Mouse (Mus musculus): ENCODE measurements around the gene Nr6a1. TPM values are rescaled to one million over a fixed set of nuclear protein-coding genes. Genes with fewer than 3 reads are reported as not detected.

Gene Nr6a1
- polyA plus RNA-seq, 1 experiment from 2014 or later: 0.87 TPM

DNA sequence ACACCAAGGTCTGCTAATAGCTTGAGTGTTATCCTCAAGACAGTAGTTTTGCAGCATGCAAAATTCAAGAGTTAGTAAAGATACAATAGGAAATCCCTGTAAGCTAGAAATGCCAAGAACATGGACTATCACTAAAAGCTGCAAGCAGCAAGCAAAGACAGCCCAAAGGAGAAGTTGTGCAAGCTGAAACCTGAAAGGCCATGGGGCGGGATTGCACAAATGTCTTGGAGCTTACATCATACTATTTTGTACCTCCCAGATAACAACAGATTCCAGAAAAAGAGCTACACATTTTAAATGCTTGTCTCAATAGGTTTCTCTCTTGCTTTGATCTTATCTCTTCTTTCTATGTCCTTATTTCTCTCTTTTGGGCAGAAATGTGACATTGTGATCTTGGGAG is 60.8 kb downstream of the Nr6a1 start:
- no peak overlapping the region for H3K9ac ChIP-seq
- peaks cover 36% of the 10 kb centered on the region for H3K36me3 ChIP-seq
- no peak overlapping the region for H3K27ac ChIP-seq (replicated peaks)
- no peaks in the 10 kb centered on the region for H3K9me3 ChIP-seq
- H3K4me2 ChIP-seq: no peak overlapping the region
- no peak overlapping the region for H3K4me3 ChIP-seq
- no peak for ATAC-seq (ENCODE audit: extremely low read depth, insufficient number of reproducible peaks, low FRiP score, low TSS enrichment)
- no peaks in the 10 kb centered on the region for H3K27me3 ChIP-seq (replicated peaks)
- WGBS: 36% methylated on average over 1 of the region's 1 CpGs
- H3K4me1 ChIP-seq: peaks cover 5% of the 10 kb centered on the region

DNA sequence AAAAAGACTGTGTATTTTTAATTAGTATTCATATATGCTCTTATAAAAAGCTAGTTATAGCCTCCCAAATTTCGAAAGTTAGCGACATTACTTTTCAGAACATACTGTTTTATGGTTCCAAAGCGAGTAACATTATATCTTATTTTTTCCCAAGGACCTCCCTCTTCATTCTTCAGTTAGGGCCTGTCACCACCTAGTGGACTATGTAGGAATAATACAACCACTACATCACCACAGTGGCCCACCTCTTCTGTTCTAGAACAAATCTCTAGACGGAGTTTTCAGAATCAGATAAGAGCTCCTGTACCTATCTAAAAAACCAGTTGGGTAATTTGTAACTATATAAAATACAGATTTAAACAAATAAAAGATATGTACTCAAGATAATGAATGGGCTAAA is 63.5 kb downstream of the Nr6a1 start:
- Histone ChIP-seq H3K9ac (no peak overlapping the region), H3K4me2 (no peak overlapping the region), H3K27me3 (replicated peaks) (no peaks in the 10 kb centered on the region), H3K4me3 (no peak overlapping the region), H3K27ac (replicated peaks) (no peak overlapping the region), H3K36me3 (peaks cover 45% of the 10 kb centered on the region), H3K9me3 (no peaks in the 10 kb centered on the region), H3K4me1 (peaks cover 5% of the 10 kb centered on the region)
- 31% methylated on average over 4 of the region's 4 CpGs for WGBS
- no peak for ATAC-seq (ENCODE audit: extremely low read depth, insufficient number of reproducible peaks, low FRiP score, low TSS enrichment)

DNA sequence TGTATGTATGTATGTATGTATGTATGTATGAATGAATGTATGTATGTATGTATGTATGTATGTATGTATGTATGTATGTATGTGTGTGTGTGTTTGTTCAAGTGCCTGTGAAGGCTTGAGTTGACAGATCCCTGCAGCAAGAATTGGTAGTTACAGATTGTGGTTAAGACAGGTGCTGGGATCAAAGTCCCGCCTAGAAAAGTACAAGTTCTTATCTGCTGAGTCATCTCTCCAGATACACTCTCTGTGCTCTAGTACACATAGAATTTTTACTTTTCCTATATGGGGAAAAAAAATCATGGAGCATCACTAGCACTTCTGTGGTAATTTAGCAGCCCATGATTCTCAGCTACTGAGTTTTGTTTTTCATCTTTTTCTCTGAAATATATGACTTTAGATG is 75.7 kb downstream of the Nr6a1 start:
- H3K27me3 ChIP-seq (replicated peaks): no peaks in the 10 kb centered on the region
- H3K27ac ChIP-seq (replicated peaks): no peak overlapping the region
- peaks cover 3% of the 10 kb centered on the region; the same call in 1 of the 2 replicates for H3K4me1 ChIP-seq
- no peaks in the 10 kb centered on the region for H3K9me3 ChIP-seq
- H3K4me3 ChIP-seq: no peak overlapping the region
- peaks cover 49% of the 10 kb centered on the region for H3K36me3 ChIP-seq
- 62% methylated on average over 1 of the region's 1 CpGs for WGBS
- H3K4me2 ChIP-seq: no peak overlapping the region
- ATAC-seq (ENCODE audit: extremely low read depth, insufficient number of reproducible peaks, low FRiP score, low TSS enrichment): no peak
- no peak overlapping the region for H3K9ac ChIP-seq

DNA sequence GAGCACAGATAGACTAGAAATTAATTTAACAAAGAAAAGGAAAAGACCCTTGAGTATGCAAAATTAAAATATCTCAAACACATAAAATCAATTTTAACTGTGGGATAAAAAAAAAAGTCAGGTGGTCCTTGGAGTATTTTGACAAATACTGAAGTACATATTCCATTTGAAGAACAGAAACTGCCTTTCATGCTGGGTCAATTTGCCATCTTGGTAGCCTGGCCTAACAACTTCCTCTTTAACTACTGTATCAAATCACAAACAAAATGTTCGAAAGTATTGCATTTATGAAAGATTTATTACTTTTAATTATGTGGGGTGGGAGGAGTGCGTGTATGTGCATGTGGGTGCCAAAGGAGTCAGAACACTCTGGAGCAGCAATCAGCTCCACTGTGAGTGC is 81.2 kb downstream of the Nr6a1 start:
- peaks cover 50% of the 10 kb centered on the region for H3K36me3 ChIP-seq
- H3K4me3 ChIP-seq: no peak overlapping the region
- H3K4me1 ChIP-seq: peaks cover 3% of the 10 kb centered on the region; the same call in 1 of the 2 replicates
- ATAC-seq (ENCODE audit: extremely low read depth, insufficient number of reproducible peaks, low FRiP score, low TSS enrichment): no peak
- no peak overlapping the region for H3K27ac ChIP-seq (replicated peaks)
- H3K9ac ChIP-seq: no peak overlapping the region
- no peaks in the 10 kb centered on the region for H3K27me3 ChIP-seq (replicated peaks)
- no peaks in the 10 kb centered on the region for H3K9me3 ChIP-seq
- WGBS: 93% methylated on average over 2 of the region's 2 CpGs
- no peak overlapping the region for H3K4me2 ChIP-seq

DNA sequence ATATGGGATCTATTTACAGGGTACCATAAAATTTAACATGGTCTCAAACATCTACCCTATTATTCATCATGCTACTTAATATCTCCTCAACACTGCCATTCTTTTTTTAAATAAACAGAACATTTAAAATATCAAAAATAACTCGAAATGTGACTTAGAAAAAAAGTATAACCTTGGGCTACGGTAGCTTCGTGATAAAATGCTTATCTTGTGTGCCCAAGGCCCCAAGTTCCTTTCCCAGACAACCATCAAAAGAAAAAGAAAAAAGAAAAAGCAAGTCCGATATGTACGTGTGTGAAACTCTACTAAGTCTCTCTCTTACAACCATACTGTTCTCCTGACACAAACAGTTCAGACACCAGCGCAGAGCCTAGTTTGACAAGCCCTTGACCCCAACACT is 92.0 kb downstream of the Nr6a1 start:
- Histone ChIP-seq H3K4me3 (no peak overlapping the region), H3K27ac (replicated peaks) (no peak overlapping the region), H3K4me2 (no peak overlapping the region), H3K9me3 (no peaks in the 10 kb centered on the region), H3K36me3 (peaks cover 44% of the 10 kb centered on the region), H3K4me1 (0 out of 2 replicates have a peak, but pooled peaks cover 3% of the 10 kb centered on the region), H3K27me3 (replicated peaks) (no peaks in the 10 kb centered on the region), H3K9ac (no peak overlapping the region)
- 69% methylated on average over 6 of the region's 6 CpGs for WGBS
- ATAC-seq (ENCODE audit: extremely low read depth, insufficient number of reproducible peaks, low FRiP score, low TSS enrichment): no peak

DNA sequence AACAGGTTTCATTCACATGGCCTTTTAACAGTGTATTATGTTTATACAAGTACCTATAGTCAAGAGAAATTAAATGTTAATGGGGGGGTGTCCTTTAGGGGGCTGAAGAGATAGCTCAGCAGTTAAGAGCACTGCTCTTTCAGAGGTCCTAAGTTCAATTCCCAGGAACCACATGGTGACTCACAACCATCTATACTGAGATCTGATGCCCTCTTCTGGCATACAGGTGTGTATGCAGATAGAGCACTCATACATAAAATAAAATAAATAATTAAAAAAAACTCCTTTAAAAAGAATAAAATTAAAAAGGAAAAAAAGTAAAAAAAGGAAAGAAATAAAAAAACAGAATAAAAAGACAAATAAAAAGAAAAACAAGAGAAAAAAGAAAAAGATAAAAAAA is 95.5 kb downstream of the Nr6a1 start:
- Histone ChIP-seq H3K27ac (replicated peaks) (no peak overlapping the region), H3K36me3 (peaks cover 26% of the 10 kb centered on the region)

DNA sequence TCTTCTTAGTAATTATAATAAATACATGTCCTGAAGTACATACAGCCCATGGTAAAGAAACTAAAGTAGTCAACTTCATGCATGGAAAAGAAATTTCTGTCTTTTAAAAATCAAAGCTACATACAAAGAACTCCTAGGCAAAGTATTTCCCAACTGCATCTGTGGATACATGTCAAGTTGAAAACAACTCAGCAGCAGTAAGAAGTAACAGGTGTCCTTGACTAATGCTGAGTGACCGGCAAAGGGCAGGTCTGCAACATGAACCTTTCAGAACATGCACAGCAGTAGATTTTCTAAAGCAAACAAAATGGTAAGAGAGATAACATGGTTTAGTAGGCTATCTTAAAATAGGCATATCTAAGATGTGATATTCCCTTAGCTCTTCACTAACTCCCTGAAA is 98.0 kb downstream of the Nr6a1 start:
- Histone ChIP-seq H3K9me3 (no peaks in the 10 kb centered on the region), H3K36me3 (peaks cover 16% of the 10 kb centered on the region; the same call in 1 of the 2 replicates), H3K4me3 (no peak overlapping the region), H3K4me2 (no peak overlapping the region), H3K27ac (replicated peaks) (no peak overlapping the region), H3K4me1 (peaks cover 28% of the 10 kb centered on the region), H3K9ac (no peak overlapping the region), H3K27me3 (replicated peaks) (no peaks in the 10 kb centered on the region)
- 17% methylated on average over 1 of the region's 1 CpGs for WGBS
- ATAC-seq (ENCODE audit: extremely low read depth, insufficient number of reproducible peaks, low FRiP score, low TSS enrichment): no peak

More for the DNA sequence above, 95.5 kb downstream of the Nr6a1 start:
- H3K4me3 ChIP-seq: no peak overlapping the region
- no peaks in the 10 kb centered on the region for H3K27me3 ChIP-seq (replicated peaks)
- H3K4me2 ChIP-seq: no peak overlapping the region
- H3K4me1 ChIP-seq: peaks cover 20% of the 10 kb centered on the region
- H3K9ac ChIP-seq: no peak overlapping the region
- H3K9me3 ChIP-seq: no peaks in the 10 kb centered on the region
- ATAC-seq (ENCODE audit: extremely low read depth, insufficient number of reproducible peaks, low FRiP score, low TSS enrichment): no peak

DNA sequence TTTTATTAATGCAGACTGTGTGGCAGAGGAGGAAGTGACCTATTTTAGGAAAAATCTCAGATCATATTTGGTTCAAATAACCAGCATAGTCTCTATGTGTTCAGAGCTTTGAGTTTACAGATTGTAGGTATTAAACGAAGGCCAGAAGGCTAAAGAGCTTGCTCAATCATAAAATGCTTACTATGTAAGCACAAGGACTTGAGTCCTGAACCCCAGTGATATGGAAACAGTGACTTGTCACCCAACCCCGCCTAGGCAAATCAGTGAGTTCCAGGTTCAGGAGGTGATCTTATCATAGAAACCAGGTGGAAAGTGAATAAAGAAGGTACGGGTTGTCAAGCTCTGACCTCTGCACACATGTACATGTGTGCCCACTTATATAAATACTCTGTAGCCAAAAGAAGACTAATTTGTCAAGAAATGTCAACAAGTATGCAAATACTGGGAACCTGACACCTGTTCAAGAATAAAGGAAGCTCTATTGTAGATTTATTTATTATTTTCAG is 99.6 kb downstream of the Nr6a1 start:
- Histone ChIP-seq H3K27ac (replicated peaks) (no peak overlapping the region), H3K27me3 (replicated peaks) (no peaks in the 10 kb centered on the region), H3K4me1 (peaks cover 25% of the 10 kb centered on the region), H3K36me3 (peaks cover 13% of the 10 kb centered on the region; the same call in 1 of the 2 replicates), H3K4me3 (no peak overlapping the region), H3K4me2 (no peak overlapping the region), H3K9me3 (no peaks in the 10 kb centered on the region), H3K9ac (no peak overlapping the region)
- no peak for ATAC-seq (ENCODE audit: extremely low read depth, insufficient number of reproducible peaks, low FRiP score, low TSS enrichment)
- WGBS: 65% methylated on average over 3 of the region's 3 CpGs

DNA sequence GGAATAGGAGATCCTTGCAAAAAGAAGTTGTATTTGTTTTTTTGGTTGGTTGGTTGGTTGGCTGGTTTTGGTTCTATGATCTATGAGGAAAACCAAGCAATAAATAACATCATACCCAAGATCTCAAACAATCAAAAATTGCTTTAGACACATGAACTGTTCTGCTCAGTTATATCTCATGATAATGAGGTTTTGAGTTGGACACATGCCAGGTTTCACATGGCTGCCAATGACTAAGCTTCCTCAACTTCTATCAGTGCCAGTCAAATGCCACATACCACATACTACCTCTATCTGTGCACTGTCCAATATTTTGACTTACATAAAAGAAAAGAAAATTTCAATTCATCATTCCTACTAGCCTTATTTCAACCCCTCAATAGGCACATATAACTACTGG is 101.3 kb downstream of the Nr6a1 start:
- H3K4me1 ChIP-seq: peaks cover 28% of the 10 kb centered on the region
- no peak overlapping the region for H3K9ac ChIP-seq
- H3K27me3 ChIP-seq (replicated peaks): no peaks in the 10 kb centered on the region
- no peak overlapping the region for H3K4me3 ChIP-seq
- H3K9me3 ChIP-seq: no peaks in the 10 kb centered on the region
- H3K27ac ChIP-seq (replicated peaks): no peak overlapping the region
- peaks cover 6% of the 10 kb centered on the region; the same call in 1 of the 2 replicates for H3K36me3 ChIP-seq
- peak overlapping the region; percentile 46 for H3K4me2 ChIP-seq
- ATAC-seq (ENCODE audit: extremely low read depth, insufficient number of reproducible peaks, low FRiP score, low TSS enrichment): no peak

DNA sequence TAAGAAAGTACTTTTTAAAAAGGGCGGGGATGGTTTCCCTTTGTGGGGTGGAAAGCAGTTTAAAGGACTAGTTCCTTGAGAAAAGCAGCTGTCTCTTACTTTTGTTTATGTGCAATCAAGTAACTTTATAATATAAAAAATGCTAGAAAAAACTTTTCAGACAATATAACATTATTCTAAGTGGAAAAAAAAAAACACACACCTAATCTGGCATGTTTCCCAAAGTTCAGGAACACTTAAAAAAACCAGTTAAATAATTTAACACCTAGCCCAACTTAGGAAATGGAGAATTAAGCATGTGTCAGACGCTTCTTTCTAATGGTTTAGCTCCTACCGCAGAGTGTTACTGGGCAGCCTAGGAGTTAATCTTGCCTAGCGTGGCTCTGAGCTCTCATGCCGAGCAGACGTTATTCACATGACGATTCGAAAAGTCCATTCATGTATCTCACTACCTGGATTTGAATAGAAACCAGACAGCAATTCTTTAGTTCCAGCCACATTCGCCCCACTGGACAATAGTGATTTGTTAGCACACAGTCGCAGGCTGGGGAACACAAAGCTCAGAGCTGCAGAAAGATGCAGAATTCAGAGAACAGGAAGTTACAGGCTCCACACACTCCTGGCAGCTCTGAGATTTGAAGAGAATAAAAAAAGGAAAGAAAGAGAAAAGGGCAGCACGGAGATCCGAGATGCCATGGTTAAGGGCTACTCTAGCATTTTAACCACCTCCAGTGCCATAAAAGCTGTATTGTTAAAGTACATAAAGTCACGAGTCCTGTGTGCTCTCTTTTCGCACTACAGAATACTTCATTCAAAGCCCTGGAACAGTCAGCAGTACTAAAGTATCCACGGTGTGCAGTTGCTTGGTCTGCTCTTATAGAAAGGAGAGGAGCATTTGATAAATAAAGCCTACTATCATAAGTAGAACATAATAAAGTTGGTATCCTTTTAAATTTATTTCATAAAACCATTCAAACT is 102.4 kb downstream of the Nr6a1 start:
- H3K36me3 ChIP-seq: no peaks in the 10 kb centered on the region
- peak overlapping the region; percentile 60 for H3K4me3 ChIP-seq
- H3K27me3 ChIP-seq (replicated peaks): no peaks in the 10 kb centered on the region
- H3K9ac ChIP-seq: peak overlapping the region; percentile 86
- WGBS: 7% methylated on average over 15 of the region's 15 CpGs
- H3K4me1 ChIP-seq: peaks cover 28% of the 10 kb centered on the region
- peak overlapping the region; percentile 73 for H3K4me2 ChIP-seq
- no peak for ATAC-seq (ENCODE audit: extremely low read depth, insufficient number of reproducible peaks, low FRiP score, low TSS enrichment)
- H3K27ac ChIP-seq (replicated peaks): peak overlapping the region; percentile 98
- H3K9me3 ChIP-seq: no peaks in the 10 kb centered on the region

DNA sequence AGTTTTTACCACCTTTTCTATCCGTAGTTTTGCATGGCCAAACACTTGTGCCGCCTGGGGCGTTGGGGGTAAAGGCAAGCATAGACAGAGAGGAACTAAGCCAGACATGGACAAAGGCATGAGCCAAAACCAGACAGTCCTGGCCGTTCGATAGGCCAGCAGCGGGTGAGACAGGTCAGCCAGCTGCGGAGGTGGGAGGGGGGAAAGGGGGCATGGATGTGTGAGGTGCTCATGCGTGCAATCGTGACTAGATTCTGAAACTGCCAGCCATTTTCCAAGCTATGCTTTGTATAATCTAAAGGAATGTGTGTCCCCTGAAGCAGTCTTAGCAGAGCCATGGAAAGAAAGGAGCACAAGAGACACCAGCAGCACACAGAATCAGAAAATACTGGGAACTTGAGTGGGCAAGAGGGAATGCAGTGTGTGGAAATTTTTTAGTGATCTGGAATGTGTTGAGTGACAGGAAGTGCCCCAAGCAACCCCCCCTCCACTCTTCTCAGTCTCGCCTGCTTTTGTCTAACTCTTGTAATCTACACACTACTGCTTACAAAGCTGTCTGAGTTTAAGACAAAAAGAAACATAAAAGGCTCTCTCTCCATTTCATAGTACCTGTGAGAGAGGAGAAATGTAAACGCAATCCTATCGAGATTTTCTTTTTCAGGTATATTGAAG is 103.4 kb downstream of the Nr6a1 start:
- peak; percentile 75 for ATAC-seq (ENCODE audit: extremely low read depth, insufficient number of reproducible peaks, low FRiP score, low TSS enrichment)
- no peaks in the 10 kb centered on the region for H3K36me3 ChIP-seq
- H3K4me1 ChIP-seq: peaks cover 22% of the 10 kb centered on the region
- H3K4me2 ChIP-seq: peak overlapping the region; percentile 73
- H3K27ac ChIP-seq (replicated peaks): peak overlapping the region; percentile 98
- H3K9ac ChIP-seq: peak overlapping the region; percentile 85
- WGBS: 4% methylated on average over 12 of the region's 12 CpGs
- no peaks in the 10 kb centered on the region for H3K27me3 ChIP-seq (replicated peaks)
- no peaks in the 10 kb centered on the region for H3K9me3 ChIP-seq
- H3K4me3 ChIP-seq: peak overlapping the region; percentile 60
